Mouse (Mus musculus) liver, embryonic 13.5 days (tissue): ENCODE measurements around the gene Wdsub1. TPM values are rescaled to one million over a fixed set of nuclear protein-coding genes. Genes with fewer than 3 reads are reported as not detected.
A peak's percentile ranks its signal among the peaks of the same experiment; 100 is the strongest.

ENCODE experiments used
- ATAC-seq: fragments of 200-750 bp; cut with Nextera tagmentation; 2 replicates; pipeline ENCODE4 v1.8.0; 2017; ENCODE audit warnings: low read depth, mild to moderate bottlenecking, moderate number of reproducible peaks, moderate library complexity
- DNase-seq: peaks from one replicate; pipeline ENCODE4 v3.0.0; 2022
- H3K27ac ChIP-seq: fragments of 300-500 bp; sonication (generic); 2 replicates; pipeline ENCODE4 v1.5.1; 2015; ENCODE audit warnings: moderate library complexity, mild to moderate bottlenecking, inconsistent platforms
- H3K27me3 ChIP-seq: fragments of 300-500 bp; sonication (generic); 2 replicates; pipeline ENCODE4 v1.6.1; 2015; ENCODE audit warnings: mild to moderate bottlenecking, inconsistent platforms
- H3K36me3 ChIP-seq: fragments of 300-500 bp; sonication (generic); 2 replicates; pipeline ENCODE4 v1.6.1; 2015; ENCODE audit warnings: mild to moderate bottlenecking, inconsistent platforms
- H3K4me1 ChIP-seq: fragments of 300-500 bp; sonication (generic); replicated peaks from 2 replicates; pipeline ENCODE4 v1.6.1; 2015; ENCODE audit warnings: inconsistent platforms
- H3K4me2 ChIP-seq: fragments of 300-500 bp; sonication (generic); 2 replicates; pipeline ENCODE4 v1.6.1; 2015; ENCODE audit warnings: inconsistent platforms, mild to moderate bottlenecking, moderate library complexity
- H3K4me3 ChIP-seq: fragments of 300-500 bp; sonication (generic); replicated peaks from 2 replicates; pipeline ENCODE4 v1.5.1; 2015; ENCODE audit warnings: mild to moderate bottlenecking, inconsistent platforms
- H3K9ac ChIP-seq: fragments of 300-500 bp; sonication (generic); 2 replicates; pipeline ENCODE4 v1.6.1; 2015; ENCODE audit warnings: mild to moderate bottlenecking, inconsistent platforms
- H3K9me3 ChIP-seq: fragments of 300-500 bp; sonication (generic); replicated peaks from 2 replicates; pipeline ENCODE4 v1.6.1; 2016; ENCODE audit warnings: inconsistent platforms
- WGBS: fragments of 180-500 bp; shearing (Covaris S2); methylation state at CpG from one replicate; pipeline ENCODE4 v1.1.7; 2015; ENCODE audit not compliant: insufficient replicate concordance; 5-methylcytosine and 5-hydroxymethylcytosine counted together
- polyA plus RNA-seq: library from polyadenylated mRNA; unstranded; fragments of >200 nt; fragmentation: Nextera tagmentation; extraction: Ambion mirVana; gene quantifications from 2 replicates; pipeline ENCODE4 v1.2.1, GENCODE M21; 2015

Wdsub1 gene
- 9.3 and 10.4 TPM in 2 replicates for polyA plus RNA-seq

DNA sequence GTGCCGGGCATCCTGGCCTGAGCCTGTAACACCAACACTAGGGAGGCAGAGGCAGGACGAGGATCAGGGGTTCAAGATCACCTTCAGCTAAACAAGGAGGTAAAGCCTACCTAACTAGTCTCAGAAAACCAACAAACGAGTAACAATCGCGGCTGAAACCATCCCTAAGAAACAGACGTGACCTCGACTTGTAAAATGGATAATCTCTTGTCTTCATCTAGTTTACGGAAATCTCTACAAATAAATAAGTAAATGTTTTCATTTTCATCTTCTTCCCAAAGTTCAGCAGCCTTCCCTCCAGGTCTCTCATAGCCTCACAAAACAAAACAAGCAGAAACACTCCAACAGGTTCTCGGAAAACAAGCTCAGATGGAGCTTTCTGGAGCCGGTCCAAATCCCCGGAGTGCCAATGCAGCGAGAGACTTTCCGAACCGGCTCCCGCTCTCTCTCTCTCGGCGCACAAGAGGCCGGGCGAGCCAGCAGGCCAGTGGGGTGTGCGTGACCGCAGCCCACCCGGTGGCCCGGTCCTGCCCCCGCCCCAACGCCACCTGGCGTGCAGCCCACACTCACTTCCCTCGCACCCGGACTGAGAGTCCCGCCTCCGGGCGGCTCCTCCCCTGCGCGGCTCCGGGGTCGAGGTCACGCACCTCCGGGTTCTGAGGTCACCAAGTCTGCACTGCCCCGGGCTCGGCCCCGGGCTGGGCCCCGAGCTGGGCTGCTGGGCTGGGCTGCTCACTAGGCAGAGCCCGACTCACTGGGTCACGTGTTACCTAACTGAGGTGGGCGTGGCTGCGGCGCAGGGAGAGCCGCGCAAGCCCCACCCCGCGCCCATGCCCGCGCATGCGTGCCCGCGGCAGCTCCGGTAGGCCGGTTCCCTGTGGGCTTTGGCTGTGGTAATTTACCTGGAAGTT, at the start of gene Wdsub1:
Gene Wdsub1, minus strand, starts transcription at position 761 of the 911 bp plus-strand sequence.
- peak; percentile 95 for ATAC-seq
- Histone ChIP-seq H3K4me2 (peak within 1 kb of the TSS; percentile 88), H3K27ac (peak within 1 kb of the TSS; percentile 74), H3K4me1 (peaks cover 30% of the 10 kb centered on the region), H3K4me3 (peak within 1 kb of the TSS; percentile 77), H3K36me3 (no peaks in the 10 kb centered on the region), H3K9ac (peak within 1 kb of the TSS; percentile 80), H3K27me3 (no peaks in the 10 kb centered on the region), H3K9me3 (no peaks in the 10 kb centered on the region)
- peak; percentile 93 for DNase-seq
- WGBS = 2% methylated on average over 56 of the region's 57 CpGs

DNA sequence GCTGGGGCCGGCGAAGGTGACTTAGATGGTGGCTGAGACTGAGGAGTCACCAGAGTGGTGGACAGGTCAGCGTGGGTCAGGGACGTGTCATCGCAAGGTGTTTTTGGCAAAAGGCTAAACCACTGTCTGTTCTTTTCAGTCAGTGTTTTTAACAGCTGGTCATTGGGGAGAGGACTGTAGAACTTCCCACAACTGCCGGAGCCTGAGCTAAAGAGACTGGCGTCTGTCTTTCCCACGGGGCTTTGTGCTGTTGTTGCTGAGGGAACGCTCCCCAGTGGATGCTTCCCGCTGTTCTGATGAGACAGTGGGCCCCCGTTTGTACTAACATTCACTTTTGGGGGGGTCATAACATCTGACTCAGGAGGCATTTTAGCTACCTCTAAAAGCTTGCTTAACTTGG, 31.2 kb upstream of the Wdsub1 start:
- no peak overlapping the region for H3K27ac ChIP-seq
- H3K27me3 ChIP-seq = no peaks in the 10 kb centered on the region
- WGBS = 88% methylated on average over 11 of the region's 11 CpGs
- no peaks in the 10 kb centered on the region for H3K9me3 ChIP-seq
- peaks cover 38% of the 10 kb centered on the region for H3K36me3 ChIP-seq
- DNase-seq = no peak
- no peak overlapping the region for H3K9ac ChIP-seq
- no peak overlapping the region for H3K4me2 ChIP-seq
- no peak overlapping the region for H3K4me3 ChIP-seq
- no peaks in the 10 kb centered on the region for H3K4me1 ChIP-seq
- ATAC-seq = no peak

DNA sequence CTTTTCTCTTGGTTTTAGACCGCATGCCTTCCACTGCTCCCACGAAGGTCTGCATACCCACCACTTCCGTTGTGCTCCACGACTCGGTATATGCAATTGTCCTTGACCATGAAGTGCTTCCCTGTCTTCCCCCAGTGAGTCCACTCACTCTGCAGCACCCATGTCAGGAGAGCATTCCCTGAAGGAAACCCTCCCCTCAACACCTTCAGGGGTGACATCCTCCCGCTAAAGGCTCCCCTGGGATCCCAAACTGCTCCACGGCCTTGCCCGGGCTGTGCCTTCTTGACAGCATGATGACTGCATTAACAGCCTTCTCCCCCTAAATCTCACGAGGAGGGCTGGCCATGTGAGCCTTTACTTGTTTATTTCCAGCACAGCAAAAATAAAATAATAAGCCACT, 25.7 kb upstream of the Wdsub1 start:
- H3K4me2 ChIP-seq = no peak overlapping the region
- no peaks in the 10 kb centered on the region for H3K27me3 ChIP-seq
- DNase-seq (no peak), ATAC-seq (no peak)
- H3K36me3 ChIP-seq = peaks cover 42% of the 10 kb centered on the region
- no peak overlapping the region for H3K27ac ChIP-seq
- no peak overlapping the region for H3K4me3 ChIP-seq
- 87% methylated on average over 9 of the region's 9 CpGs for WGBS
- H3K4me1 ChIP-seq = no peaks in the 10 kb centered on the region
- no peaks in the 10 kb centered on the region for H3K9me3 ChIP-seq
- no peak overlapping the region for H3K9ac ChIP-seq

DNA sequence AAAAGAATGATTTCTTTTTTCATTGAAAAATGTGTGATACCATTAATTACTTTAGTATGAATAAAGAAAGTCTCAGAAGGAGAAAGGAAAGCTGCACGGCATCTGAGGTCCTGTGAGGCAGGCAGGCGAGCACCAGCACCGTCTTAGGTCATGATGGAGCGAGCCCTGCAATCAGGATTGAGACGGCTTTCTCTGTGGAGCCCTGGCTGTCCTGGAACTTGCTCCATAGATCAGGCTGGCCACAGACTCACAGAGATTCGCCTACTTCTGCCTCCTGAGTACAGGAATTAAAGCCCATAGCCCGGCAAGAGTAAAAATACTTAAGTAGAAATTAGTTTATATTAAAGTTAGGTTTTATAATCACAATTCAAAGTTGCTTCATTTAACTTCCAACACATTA, 21.6 kb upstream of the Wdsub1 start:
- DNase-seq (no peak), ATAC-seq (no peak)
- H3K27ac ChIP-seq = no peak overlapping the region
- no peak overlapping the region for H3K4me3 ChIP-seq
- WGBS = 77% methylated on average over 7 of the region's 7 CpGs
- H3K36me3 ChIP-seq = peaks cover 35% of the 10 kb centered on the region
- H3K4me2 ChIP-seq = no peak overlapping the region
- H3K9ac ChIP-seq = no peak overlapping the region
- H3K4me1 ChIP-seq = no peaks in the 10 kb centered on the region
- H3K9me3 ChIP-seq = no peaks in the 10 kb centered on the region
- no peaks in the 10 kb centered on the region for H3K27me3 ChIP-seq

DNA sequence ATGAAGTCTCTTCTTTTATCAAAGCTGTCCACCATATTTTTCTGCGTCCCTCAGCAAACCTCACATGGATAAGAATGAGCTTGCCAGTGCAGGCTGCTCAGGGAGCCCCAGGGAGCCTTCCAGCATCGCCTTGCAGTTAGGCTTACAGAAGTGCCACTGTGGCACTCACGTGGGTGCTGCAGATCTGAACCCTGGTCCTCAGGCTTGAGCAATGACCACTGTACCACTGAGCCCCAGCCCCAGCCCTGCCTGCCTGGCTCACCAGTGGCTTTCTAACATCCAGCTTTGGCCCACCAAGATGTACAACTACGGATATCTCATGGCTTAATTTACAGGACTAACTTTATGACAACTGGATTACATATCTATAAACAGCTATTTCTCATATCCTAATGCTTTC, 16.3 kb upstream of the Wdsub1 start:
- no peak overlapping the region for H3K4me2 ChIP-seq
- peaks cover 22% of the 10 kb centered on the region for H3K36me3 ChIP-seq
- no peak overlapping the region for H3K9ac ChIP-seq
- no peaks in the 10 kb centered on the region for H3K9me3 ChIP-seq
- H3K27ac ChIP-seq = no peak overlapping the region
- H3K4me3 ChIP-seq = no peak overlapping the region
- DNase-seq = no peak
- WGBS = 68% methylated on average over 4 of the region's 4 CpGs
- ATAC-seq = no peak
- no peaks in the 10 kb centered on the region for H3K27me3 ChIP-seq
- H3K4me1 ChIP-seq = peaks cover 9% of the 10 kb centered on the region

DNA sequence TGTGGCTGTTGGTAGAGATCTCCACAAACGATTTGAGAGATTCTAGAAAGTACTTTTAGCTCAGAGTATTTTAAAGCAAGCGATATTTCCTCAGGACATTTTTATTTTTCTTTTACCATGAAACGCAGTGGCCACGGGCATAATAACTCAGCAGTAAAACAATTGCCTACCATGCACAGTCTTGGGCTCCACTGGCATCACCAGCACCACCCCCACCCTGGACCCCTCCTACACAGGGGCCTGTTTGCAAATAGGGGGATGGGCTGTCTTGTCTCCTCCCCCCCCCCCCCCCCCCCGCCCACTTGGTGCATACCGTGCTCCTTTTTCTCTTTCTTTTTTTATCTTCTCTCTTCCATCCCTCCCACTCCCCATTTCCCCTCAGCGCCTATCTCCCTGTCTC, 15.7 kb upstream of the Wdsub1 start:
- 70% methylated on average over 6 of the region's 7 CpGs for WGBS
- H3K27me3 ChIP-seq = no peaks in the 10 kb centered on the region
- H3K9ac ChIP-seq = no peak overlapping the region
- no peak overlapping the region for H3K4me3 ChIP-seq
- H3K9me3 ChIP-seq = no peaks in the 10 kb centered on the region
- peaks cover 9% of the 10 kb centered on the region for H3K4me1 ChIP-seq
- no peak overlapping the region for H3K27ac ChIP-seq
- H3K36me3 ChIP-seq = peaks cover 19% of the 10 kb centered on the region
- no peak for ATAC-seq
- H3K4me2 ChIP-seq = no peak overlapping the region
- no peak for DNase-seq

DNA sequence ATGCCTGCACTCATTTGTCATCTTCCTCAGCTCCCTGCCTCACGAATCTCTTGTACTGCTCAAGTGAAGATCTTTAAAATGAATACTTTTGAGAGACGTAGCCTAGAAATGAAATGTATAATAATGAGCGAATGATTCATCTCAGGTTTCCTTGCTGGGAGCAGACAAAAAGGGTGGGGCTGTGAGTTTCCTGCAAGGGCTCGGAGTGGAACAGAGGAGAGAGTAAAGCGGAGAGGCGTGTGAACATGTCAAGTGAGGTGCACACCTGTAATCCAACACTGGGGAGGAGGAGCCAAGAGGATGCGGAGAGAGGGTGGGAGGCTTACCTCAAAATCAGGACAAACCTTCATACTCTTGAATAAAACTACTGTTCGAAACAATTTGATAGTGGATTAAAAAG, 14.4 kb upstream of the Wdsub1 start:
- no peak overlapping the region for H3K4me2 ChIP-seq
- H3K4me3 ChIP-seq = no peak overlapping the region
- peaks cover 16% of the 10 kb centered on the region for H3K36me3 ChIP-seq
- H3K4me1 ChIP-seq = peaks cover 9% of the 10 kb centered on the region
- DNase-seq (no peak), ATAC-seq (no peak)
- H3K9ac ChIP-seq = no peak overlapping the region
- WGBS = 75% methylated on average over 8 of the region's 8 CpGs
- H3K9me3 ChIP-seq = no peaks in the 10 kb centered on the region
- no peaks in the 10 kb centered on the region for H3K27me3 ChIP-seq
- H3K27ac ChIP-seq = no peak overlapping the region

DNA sequence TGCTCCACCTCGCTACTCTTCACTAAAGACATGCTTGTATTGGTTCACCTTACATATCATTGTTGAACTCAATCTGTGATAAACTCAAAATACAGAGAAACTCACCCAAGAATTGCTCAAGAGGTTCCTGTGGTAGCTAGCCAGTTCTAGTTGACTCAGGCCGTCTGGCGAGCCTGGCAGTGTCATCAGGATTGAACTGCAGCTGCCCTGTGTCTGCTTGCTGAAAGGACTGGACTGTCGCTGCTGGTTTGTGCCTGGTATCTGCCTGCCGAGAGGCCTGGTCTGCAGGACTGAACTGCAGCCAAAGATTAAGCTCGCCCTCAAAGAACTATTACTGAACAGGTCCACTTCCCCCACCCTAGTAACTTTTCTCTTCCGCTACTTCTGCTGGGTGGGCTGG, 14.0 kb upstream of the Wdsub1 start:
- H3K36me3 ChIP-seq = peaks cover 13% of the 10 kb centered on the region
- DNase-seq (no peak), ATAC-seq (no peak)
- WGBS = 69% methylated on average over 7 of the region's 7 CpGs
- H3K27ac ChIP-seq = no peak overlapping the region
- no peak overlapping the region for H3K4me2 ChIP-seq
- H3K9me3 ChIP-seq = no peaks in the 10 kb centered on the region
- H3K4me3 ChIP-seq = no peak overlapping the region
- no peaks in the 10 kb centered on the region for H3K27me3 ChIP-seq
- no peak overlapping the region for H3K9ac ChIP-seq
- H3K4me1 ChIP-seq = peaks cover 9% of the 10 kb centered on the region

DNA sequence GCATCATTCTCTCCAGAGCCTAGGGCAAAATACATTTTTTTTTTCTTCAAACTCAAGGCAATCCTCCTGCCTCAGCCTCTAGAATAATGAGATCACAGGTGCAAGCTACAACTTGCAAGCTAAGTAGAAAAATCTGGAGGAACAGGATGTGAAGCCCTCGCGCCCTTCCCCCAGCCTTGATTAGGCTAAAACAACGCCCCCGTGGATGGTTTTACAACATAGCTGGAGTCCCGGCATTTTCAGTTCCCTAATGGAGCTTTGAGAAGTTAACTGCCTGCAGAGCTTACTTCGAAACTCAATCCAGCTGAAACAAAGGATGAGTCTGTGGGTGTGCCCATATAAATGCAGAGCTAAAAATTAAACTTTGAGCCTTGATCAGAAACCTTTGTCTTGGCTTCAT, 7.3 kb upstream of the Wdsub1 start:
- no peak overlapping the region for H3K27ac ChIP-seq
- ATAC-seq (no peak), DNase-seq (no peak)
- no peak overlapping the region for H3K9ac ChIP-seq
- no peak overlapping the region for H3K4me2 ChIP-seq
- no peaks in the 10 kb centered on the region for H3K36me3 ChIP-seq
- WGBS = 69% methylated on average over 6 of the region's 6 CpGs
- H3K9me3 ChIP-seq = no peaks in the 10 kb centered on the region
- no peaks in the 10 kb centered on the region for H3K4me1 ChIP-seq
- H3K27me3 ChIP-seq = no peaks in the 10 kb centered on the region
- H3K4me3 ChIP-seq = no peak overlapping the region

DNA sequence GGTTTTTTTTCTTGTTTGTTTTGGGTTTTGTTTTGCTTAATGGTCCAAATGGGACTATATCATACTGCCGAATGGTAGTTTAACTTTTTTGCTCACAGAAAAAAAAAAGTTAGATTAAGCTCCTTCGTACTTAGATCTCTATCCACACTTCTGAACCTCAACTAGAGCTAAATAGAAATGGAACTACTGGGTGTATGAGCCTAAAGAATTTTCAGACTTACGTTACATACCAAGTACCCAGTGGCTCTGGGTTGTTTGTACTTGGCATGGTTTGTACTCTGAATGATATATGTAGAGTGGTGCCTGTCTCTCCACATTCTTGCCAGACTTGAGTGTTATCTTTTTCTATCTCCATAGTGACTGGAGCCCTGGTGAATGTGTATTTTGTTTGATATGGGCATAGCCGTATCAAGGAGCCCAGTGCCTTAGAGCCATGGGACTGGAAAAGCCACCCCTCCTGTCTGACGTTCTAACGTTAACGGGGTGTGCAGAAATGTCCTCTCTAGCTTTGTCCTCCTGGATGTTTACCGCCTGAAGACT, 421 bp upstream of the Wdsub1 start:
- no peaks in the 10 kb centered on the region for H3K36me3 ChIP-seq
- DNase-seq = peak; percentile 40
- H3K27ac ChIP-seq = peak overlapping the region; percentile 69

DNA sequence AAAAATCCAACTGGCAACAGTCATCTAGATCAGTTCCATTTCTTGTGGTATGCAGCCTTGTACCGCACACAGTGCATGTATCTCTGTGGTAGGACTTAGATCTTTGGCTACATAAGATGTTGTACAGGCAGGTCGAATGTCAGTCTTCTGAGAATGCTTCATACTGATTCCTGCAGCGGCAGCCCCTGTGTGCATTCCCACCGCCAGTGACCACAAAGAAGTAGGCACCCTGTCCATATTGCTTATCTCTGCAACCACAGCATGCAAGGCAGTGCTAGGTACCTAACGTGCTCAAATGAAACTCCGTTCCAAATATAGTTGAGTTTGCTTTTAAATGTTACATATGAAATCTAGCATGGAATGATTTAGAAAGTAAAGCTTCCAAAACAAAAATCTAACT, 987 bp downstream of the Wdsub1 start:
- Histone ChIP-seq H3K4me1 (peaks cover 30% of the 10 kb centered on the region), H3K9me3 (no peaks in the 10 kb centered on the region), H3K9ac (peak overlapping the region; percentile 80), H3K4me3 (peak overlapping the region; percentile 77), H3K27ac (peak overlapping the region; percentile 74), H3K36me3 (no peaks in the 10 kb centered on the region), H3K27me3 (no peaks in the 10 kb centered on the region), H3K4me2 (peak overlapping the region; percentile 88)
- DNase-seq = peak; percentile 20
- 12% methylated on average over 6 of the region's 6 CpGs for WGBS
- no peak for ATAC-seq

More for the DNA sequence above, 421 bp upstream of the Wdsub1 start:
- H3K4me3 ChIP-seq = peak overlapping the region; percentile 77
- H3K4me2 ChIP-seq = peak overlapping the region; percentile 88
- no peaks in the 10 kb centered on the region for H3K27me3 ChIP-seq
- H3K9me3 ChIP-seq = no peaks in the 10 kb centered on the region
- peak overlapping the region; percentile 80; the same call in 1 of the 2 replicates for H3K9ac ChIP-seq
- 34% methylated on average over 8 of the region's 8 CpGs for WGBS
- peaks cover 30% of the 10 kb centered on the region for H3K4me1 ChIP-seq
- ATAC-seq = peak; percentile 65
